Mouse (Mus musculus): ENCODE results near the gene Sptbn4.

DNA sequence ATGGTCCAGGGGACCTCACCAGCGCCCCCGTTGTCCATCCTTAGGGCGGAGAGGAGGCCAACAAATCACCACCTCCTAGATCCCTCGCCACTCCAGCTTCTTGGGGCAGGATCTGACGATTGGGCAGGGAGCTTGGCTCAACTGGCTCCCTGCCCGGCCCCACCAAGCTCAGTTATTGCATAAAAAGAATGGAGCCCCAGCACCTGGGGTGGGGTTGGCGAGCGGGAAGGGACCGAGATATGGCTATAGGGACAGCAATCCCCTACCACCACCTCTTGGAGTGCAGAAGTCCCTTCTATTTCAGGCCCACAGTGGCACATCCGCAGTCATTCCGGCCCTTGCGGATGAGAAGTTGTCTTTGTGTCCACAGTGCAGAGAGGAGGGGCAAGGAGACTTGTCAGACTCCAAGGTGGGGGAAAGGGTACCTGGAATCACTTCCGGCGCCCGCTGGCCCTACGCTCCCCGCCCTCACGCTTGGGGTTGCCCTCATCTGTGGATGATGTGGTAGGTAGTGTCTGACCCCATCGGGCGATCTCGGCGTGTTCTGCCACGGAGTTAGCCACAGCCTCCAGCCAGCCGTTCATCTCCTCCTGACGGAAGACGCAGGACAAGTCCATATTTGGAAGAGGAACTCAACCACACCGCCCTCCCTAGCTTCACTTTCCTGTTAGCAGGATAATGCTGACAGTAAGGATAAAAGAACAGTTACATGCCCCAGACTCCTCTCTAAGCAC is 90.5 kb downstream of the Sptbn4 start, which contains the start of gene Gm20479:
- TF ChIP-seq CTCF (IDR thresholded peaks at IDR 0.05; ENCODE audit: control insufficient read depth, insufficient read depth, insufficient read length), result no peak
- TF ChIP-seq CEBPB (IDR thresholded peaks at IDR 0.05; ENCODE audit: low read depth), result no peak
- no peak for TF ChIP-seq MYOD1 (IDR thresholded peaks at IDR 0.05; ENCODE audit: control insufficient read depth, insufficient read length, low read depth)
- no peak for TF ChIP-seq MAX (IDR thresholded peaks at IDR 0.05)
- TF ChIP-seq MYOG (IDR thresholded peaks at IDR 0.05; ENCODE audit: control insufficient read depth, extremely low read depth, insufficient read length), result no peak

All from C2C12 (cell line).